Mouse (Mus musculus) kidney, adult 2 months (tissue): ENCODE measurements around the gene Ubtd1.

ENCODE experiments used
- CTCF ChIP-seq: fragments of 200-500 bp; conservative IDR thresholded peaks from 2 replicates; pipeline ENCODE4 v1.5.1; 2011; ENCODE audit warnings: low read depth, mild to moderate bottlenecking, control low read depth, low read length, moderate library complexity, mixed read lengths; ENCODE audit not compliant: insufficient read depth, insufficient read length
- POLR2A ChIP-seq: fragments of 200-500 bp; IDR thresholded peaks from one replicate; pipeline ENCODE4 v1.6.1; 2011; ENCODE audit warnings: low read depth, low read length, control low read depth

GRCm38 (mm10) chr19:41982791-41983150 lies 1.2 kb downstream of the Ubtd1 start:
- TF ChIP-seq CTCF: no peak
- no peak for TF ChIP-seq POLR2A
